Mouse (Mus musculus): ENCODE results near the gene Vmn2r83. TPM values are rescaled to one million over a fixed set of nuclear protein-coding genes. Genes with fewer than 3 reads are reported as not detected.

Gene Vmn2r83
- polyA plus RNA-seq, 1 experiment, result not detected

DNA sequence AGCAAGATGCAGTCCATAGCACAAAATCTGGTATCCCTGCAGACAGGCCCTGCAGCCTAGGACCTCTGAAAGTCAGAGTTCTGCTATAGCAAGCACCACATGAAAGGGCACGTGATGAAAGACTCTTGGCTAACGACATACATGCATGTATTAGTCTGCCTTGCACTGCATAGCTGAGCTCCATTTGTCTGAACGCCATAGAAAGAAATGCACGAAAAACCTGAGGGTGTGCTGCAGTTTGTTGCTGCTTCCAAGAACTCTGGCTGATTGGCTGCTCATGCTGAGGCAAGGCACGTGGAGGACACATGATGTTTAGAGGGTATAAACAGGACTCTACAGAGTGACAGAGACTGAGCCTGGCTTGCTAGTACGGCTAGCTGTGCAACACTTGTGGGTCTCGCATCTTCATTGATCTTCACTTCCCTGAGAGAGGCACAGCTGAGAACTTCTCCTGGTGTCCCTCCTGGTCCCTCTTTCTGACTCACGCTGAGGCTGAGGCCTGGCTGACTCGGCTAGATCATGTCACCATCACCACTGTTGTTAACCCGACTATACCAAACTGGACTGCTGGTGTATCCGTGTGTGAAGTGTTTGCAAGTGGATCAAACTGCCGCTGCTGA lies 68.0 kb downstream of the Vmn2r83 start:
- peaks cover 11% of the 10 kb centered on the region for H3K36me3 ChIP-seq (ENCODE audit: control insufficient read depth, insufficient read depth, low read length)
- WGBS, result 89% methylated on average over 12 of the region's 12 CpGs
- peaks cover 5% of the 10 kb centered on the region; the same call in 1 of the 2 replicates for H3K4me1 ChIP-seq (ENCODE audit: control insufficient read depth, insufficient read depth, insufficient read length)
- H3K27me3 ChIP-seq (ENCODE audit: control insufficient read depth, insufficient read depth, low read length), result no peaks in the 10 kb centered on the region
- H3K4me3 ChIP-seq (ENCODE audit: extremely low read depth, insufficient read depth, insufficient read length), result no peak overlapping the region
- no peak for TF ChIP-seq POLR2A (IDR thresholded peaks at IDR 0.05; ENCODE audit: low read depth, low read length)
- no peak for TF ChIP-seq CTCF (IDR thresholded peaks at IDR 0.05; ENCODE audit: extremely low read depth, insufficient read depth, insufficient read length, insufficient replicate concordance)
- no peak for DNase-seq (ENCODE audit: low read depth in 1 of 2, low spot score in 2 of 2)
- H3K27ac ChIP-seq (ENCODE audit: insufficient read depth, low read length), result no peak overlapping the region

DNA sequence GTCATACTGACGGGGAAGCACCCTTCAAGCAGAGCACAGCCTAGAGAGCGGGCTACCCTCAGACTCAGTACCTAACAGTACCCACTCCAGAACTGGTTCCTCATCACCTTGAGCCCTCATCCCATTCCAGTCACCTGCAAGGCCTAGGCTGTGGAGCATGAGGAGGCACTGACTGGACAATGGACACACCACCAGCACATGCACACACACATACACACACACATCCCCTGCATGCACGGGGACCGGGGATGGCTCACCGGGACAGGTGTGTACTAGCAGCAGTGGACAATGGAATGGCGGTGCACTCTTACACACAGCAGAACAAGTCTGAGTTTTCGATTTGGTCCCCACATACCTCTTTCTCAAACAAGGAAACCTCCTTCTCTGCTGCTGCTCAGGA lies 68.7 kb downstream of the Vmn2r83 start:
- TF ChIP-seq CTCF (IDR thresholded peaks at IDR 0.05; ENCODE audit: extremely low read depth, insufficient read depth, insufficient read length, insufficient replicate concordance), result no peak
- no peak for TF ChIP-seq POLR2A (IDR thresholded peaks at IDR 0.05; ENCODE audit: low read depth, low read length)
- 92% methylated on average over 7 of the region's 7 CpGs for WGBS
- H3K36me3 ChIP-seq (ENCODE audit: control insufficient read depth, insufficient read depth, low read length), result peaks cover 16% of the 10 kb centered on the region
- H3K27ac ChIP-seq (ENCODE audit: insufficient read depth, low read length), result no peak overlapping the region
- no peak overlapping the region for H3K4me3 ChIP-seq (ENCODE audit: extremely low read depth, insufficient read depth, insufficient read length)
- no peak for DNase-seq (ENCODE audit: low read depth in 1 of 2, low spot score in 2 of 2)
- no peaks in the 10 kb centered on the region for H3K27me3 ChIP-seq (ENCODE audit: control insufficient read depth, insufficient read depth, low read length)
- peaks cover 5% of the 10 kb centered on the region; the same call in 1 of the 2 replicates for H3K4me1 ChIP-seq (ENCODE audit: control insufficient read depth, insufficient read depth, insufficient read length)

DNA sequence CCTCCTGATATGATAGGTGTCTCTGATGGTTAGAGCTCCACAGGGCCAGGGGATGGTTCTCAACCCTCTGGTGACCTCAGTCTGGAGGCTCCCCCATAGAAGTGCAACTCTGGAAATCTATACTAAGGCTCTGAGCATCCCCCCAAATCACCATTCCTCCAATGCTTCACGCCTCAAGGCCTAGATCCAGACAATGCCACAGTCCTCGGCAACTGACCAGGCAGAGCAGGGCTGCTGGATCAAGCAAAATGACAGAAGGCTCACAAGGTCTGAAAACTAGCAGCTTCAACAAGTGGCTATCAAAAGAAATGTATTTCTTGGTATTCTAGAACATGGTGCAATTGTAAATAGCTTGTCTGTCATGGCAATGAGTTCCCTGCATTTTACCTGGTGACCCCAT lies 69.2 kb downstream of the Vmn2r83 start:
- Histone ChIP-seq H3K36me3 (ENCODE audit: control insufficient read depth, insufficient read depth, low read length) (peaks cover 20% of the 10 kb centered on the region), H3K27me3 (ENCODE audit: control insufficient read depth, insufficient read depth, low read length) (no peaks in the 10 kb centered on the region), H3K27ac (ENCODE audit: insufficient read depth, low read length) (no peak overlapping the region), H3K4me3 (ENCODE audit: extremely low read depth, insufficient read depth, insufficient read length) (no peak overlapping the region), H3K4me1 (ENCODE audit: control insufficient read depth, insufficient read depth, insufficient read length) (peaks cover 5% of the 10 kb centered on the region; the same call in 1 of the 2 replicates)
- DNase-seq (ENCODE audit: low read depth in 1 of 2, low spot score in 2 of 2), result no peak
- TF ChIP-seq POLR2A (IDR thresholded peaks at IDR 0.05; ENCODE audit: low read depth, low read length) (no peak), CTCF (IDR thresholded peaks at IDR 0.05; ENCODE audit: extremely low read depth, insufficient read depth, insufficient read length, insufficient replicate concordance) (no peak)
- 92% methylated on average over 2 of the region's 2 CpGs for WGBS

DNA sequence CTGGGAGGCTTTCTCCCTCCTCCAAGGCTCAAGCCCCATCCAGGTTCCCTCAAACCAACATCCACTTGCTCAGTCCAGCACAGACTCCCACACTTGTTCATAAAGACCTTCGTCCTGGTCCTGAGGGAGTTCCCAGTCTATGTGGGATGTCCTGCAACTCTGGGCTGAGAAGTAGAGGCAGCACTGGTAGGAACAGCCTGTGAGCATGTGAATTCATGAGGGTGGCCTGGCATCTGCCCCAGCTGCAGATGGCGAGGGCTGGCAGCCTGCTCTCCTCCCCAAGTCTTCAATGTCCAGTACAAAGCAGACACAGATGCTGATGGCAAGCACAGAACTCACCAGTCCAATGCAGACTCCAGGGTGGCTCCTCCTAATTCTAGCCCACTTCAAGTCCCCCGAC lies 69.8 kb downstream of the Vmn2r83 start:
- no peak overlapping the region for H3K4me3 ChIP-seq (ENCODE audit: extremely low read depth, insufficient read depth, insufficient read length)
- H3K27ac ChIP-seq (ENCODE audit: insufficient read depth, low read length), result no peak overlapping the region
- H3K4me1 ChIP-seq (ENCODE audit: control insufficient read depth, insufficient read depth, insufficient read length), result peaks cover 5% of the 10 kb centered on the region; the same call in 1 of the 2 replicates
- TF ChIP-seq POLR2A (IDR thresholded peaks at IDR 0.05; ENCODE audit: low read depth, low read length), result no peak
- TF ChIP-seq CTCF (IDR thresholded peaks at IDR 0.05; ENCODE audit: extremely low read depth, insufficient read depth, insufficient read length, insufficient replicate concordance), result no peak
- 69% methylated on average over 3 of the region's 3 CpGs for WGBS
- H3K27me3 ChIP-seq (ENCODE audit: control insufficient read depth, insufficient read depth, low read length), result no peaks in the 10 kb centered on the region
- no peak for DNase-seq (ENCODE audit: low read depth in 1 of 2, low spot score in 2 of 2)
- peaks cover 20% of the 10 kb centered on the region for H3K36me3 ChIP-seq (ENCODE audit: control insufficient read depth, insufficient read depth, low read length)

DNA sequence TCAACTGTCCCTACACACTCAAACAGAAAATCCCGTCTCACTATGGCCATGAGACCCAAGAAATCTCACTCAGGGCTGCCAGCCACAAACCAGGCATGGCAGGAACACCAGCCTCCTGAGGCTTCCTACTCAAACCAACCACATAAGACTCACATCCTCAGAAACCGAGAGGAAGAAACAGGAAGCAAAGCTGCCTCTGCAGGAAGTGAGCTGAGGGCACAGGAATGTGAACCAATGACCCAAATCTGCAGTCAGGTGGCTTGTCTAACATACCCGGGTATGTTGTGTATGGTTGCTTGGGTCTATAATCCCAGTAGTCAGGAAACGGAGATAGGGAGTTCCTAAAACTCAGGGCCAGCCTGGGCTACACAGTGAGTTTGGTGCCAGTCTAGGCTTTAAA lies 70.3 kb downstream of the Vmn2r83 start:
- 9% methylated on average over 4 of the region's 4 CpGs for WGBS
- H3K27me3 ChIP-seq (ENCODE audit: control insufficient read depth, insufficient read depth, low read length), result no peaks in the 10 kb centered on the region
- no peak overlapping the region for H3K27ac ChIP-seq (ENCODE audit: insufficient read depth, low read length)
- H3K4me3 ChIP-seq (ENCODE audit: extremely low read depth, insufficient read depth, insufficient read length), result no peak overlapping the region
- H3K4me1 ChIP-seq (ENCODE audit: control insufficient read depth, insufficient read depth, insufficient read length), result peaks cover 1% of the 10 kb centered on the region; the same call in 1 of the 2 replicates
- no peak for DNase-seq (ENCODE audit: low read depth in 1 of 2, low spot score in 2 of 2)
- peaks cover 20% of the 10 kb centered on the region for H3K36me3 ChIP-seq (ENCODE audit: control insufficient read depth, insufficient read depth, low read length)
- TF ChIP-seq POLR2A (IDR thresholded peaks at IDR 0.05; ENCODE audit: low read depth, low read length), result no peak
- no peak for TF ChIP-seq CTCF (IDR thresholded peaks at IDR 0.05; ENCODE audit: extremely low read depth, insufficient read depth, insufficient read length, insufficient replicate concordance)

DNA sequence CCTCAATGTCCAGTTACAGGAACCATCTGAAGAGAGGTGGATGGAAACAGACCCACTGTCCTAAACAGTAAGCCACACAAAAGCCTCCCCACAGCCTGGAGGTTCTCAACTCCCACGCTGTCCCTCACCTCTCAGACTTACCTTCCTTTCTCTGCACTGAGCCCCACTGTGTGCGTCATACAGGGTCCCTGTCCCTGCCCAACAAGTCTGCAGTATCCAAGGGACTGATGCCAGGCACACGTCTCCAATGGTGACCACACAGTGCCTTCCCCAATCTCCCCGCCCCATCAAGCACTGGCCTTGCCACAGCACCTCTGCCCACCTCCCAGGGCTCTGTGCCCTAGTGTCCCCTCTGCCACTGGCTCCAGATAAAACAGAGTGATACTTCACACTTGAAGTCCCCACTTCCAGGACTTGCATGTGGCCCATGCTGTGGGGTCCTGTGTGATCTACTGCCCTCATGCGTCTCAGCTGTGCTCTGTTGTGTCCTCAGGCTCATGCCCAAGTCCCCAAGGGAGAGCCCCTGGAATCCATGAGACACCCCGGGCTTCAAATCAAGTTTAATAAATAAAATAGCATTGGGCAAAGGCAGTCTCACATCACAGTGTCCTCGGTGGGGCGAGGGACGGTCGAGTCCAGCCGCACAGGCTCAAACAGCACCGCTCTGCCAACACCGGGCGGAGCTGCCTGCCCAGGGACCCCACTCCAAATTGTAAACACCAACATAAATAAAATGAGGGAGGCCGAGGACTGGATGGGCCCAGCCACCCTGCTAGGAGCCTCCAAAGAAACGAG lies 71.4 kb downstream of the Vmn2r83 start:
- H3K27me3 ChIP-seq (ENCODE audit: control insufficient read depth, insufficient read depth, low read length), result no peaks in the 10 kb centered on the region
- 95% methylated on average over 16 of the region's 16 CpGs for WGBS
- no peaks in the 10 kb centered on the region; the same call in 1 of the 2 replicates for H3K4me1 ChIP-seq (ENCODE audit: control insufficient read depth, insufficient read depth, insufficient read length)
- H3K4me3 ChIP-seq (ENCODE audit: extremely low read depth, insufficient read depth, insufficient read length), result no peak overlapping the region
- no peak overlapping the region for H3K27ac ChIP-seq (ENCODE audit: insufficient read depth, low read length)
- no peak for TF ChIP-seq CTCF (IDR thresholded peaks at IDR 0.05; ENCODE audit: extremely low read depth, insufficient read depth, insufficient read length, insufficient replicate concordance)
- TF ChIP-seq POLR2A (IDR thresholded peaks at IDR 0.05; ENCODE audit: low read depth, low read length), result no peak
- DNase-seq (ENCODE audit: low read depth in 1 of 2, low spot score in 2 of 2), result no peak
- H3K36me3 ChIP-seq (ENCODE audit: control insufficient read depth, insufficient read depth, low read length), result peaks cover 24% of the 10 kb centered on the region

All from spleen, adult 2 months (tissue).